Comparison of ENCODE assay signal across 8 mouse cellular contexts in the genomic region with DNA sequence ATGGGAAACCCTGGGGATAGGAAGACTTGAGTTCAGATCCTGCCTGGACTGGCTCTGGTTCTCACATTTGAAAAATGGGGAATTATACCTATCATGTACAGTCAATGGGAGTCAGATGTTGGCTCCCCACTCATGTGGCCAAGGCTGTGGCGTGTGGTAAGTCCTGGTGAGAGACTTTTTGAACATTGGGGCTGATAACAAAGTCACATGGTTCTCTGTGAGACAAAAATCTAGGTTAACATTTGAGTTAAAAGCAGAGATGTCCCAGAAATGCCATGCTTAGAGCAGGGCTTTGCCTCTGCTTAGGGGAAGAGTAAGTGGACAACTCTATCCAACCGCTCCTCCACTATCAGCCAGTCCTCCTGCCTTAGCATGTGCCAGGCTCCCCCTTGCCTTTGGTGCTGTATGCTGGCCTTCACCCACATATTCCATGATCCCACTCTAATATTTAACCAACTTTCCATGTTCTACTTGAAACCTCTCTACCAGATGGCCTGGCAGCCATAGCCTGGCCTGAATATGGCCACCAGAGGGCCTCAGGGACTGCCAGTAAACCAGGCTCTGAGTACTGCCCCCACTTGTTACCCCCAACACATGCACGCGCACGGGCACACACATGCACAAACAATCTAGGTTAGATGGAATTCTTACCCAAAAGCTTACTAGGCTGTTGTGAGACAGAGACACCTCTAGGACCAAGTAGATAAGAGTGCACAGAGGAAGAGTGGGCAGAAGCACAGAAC. TPM values are rescaled to one million over a fixed set of nuclear protein-coding genes. Genes with fewer than 3 reads are reported as not detected.
DNase-seq lines count a peak whose midpoint lies in the region.

No protein-coding gene starts in this region.

- peak; percentile 62 to 81 for DNase-seq in adrenal gland, adult (ENCODE audit: inconsistent age in 2 of 2, low spot score in 1 of 2)
- no peak for DNase-seq in adrenal gland, adult 8-10 months
- peak; percentile 36 for DNase-seq in left cerebral cortex, adult 18-20 months (ENCODE audit: low spot score in 2 of 2)
- DNase-seq in left cerebral cortex, adult 11 months (ENCODE audit: low spot score) = no peak
- peak; percentile 16 for DNase-seq in ZHBTc4 (ENCODE audit: low read depth, low spot score)
- DNase-seq in embryo, embryonic 9.5 days (ENCODE audit: extremely low spot score) = peak; percentile 32
- peak; percentile 77 for DNase-seq in lung, postnatal 10 days
- DNase-seq in yolk sac, embryonic 10.5 days (ENCODE audit: low spot score) = peak; percentile 17

RNA-seq across cellular contexts. Expression of a gene that starts 3.5 kb away (rescaled TPM):
- total RNA-seq in adrenal gland, adult 8-10 months (2022) = 10 to 100 TPM; 25.5 to 67.0 (median 52.7) TPM
- total RNA-seq in left cerebral cortex, adult 18-20 months (2021) = 10 to 100 TPM; 40.7 TPM

RNA-seq across cellular contexts. Expression of a gene that starts 3.6 kb away (rescaled TPM):
- total RNA-seq in adrenal gland, adult 8-10 months (2022) = 10 to 100 TPM; 45.4 to 68.0 (median 52.7) TPM
- 100 to 1,000 TPM; 137 to 148 TPM for total RNA-seq in left cerebral cortex, adult 18-20 months (2021)

Comparison
In these comparisons a context has a peak if more than half of its experiments do, and no peak if none do; other contexts are left out.
1. DNase-seq: peak in adrenal gland, adult (2 of 2), left cerebral cortex, adult 18-20 months (2 of 2), ZHBTc4 (single experiment), embryo, embryonic 9.5 days (single experiment), lung, postnatal 10 days (single experiment) and yolk sac, embryonic 10.5 days (single experiment); none in adrenal gland, adult 8-10 months (single experiment) and left cerebral cortex, adult 11 months (single experiment).